Mouse (Mus musculus): ENCODE results near the gene Sdk1. TPM values are rescaled to one million over a fixed set of nuclear protein-coding genes. Genes with fewer than 3 reads are reported as not detected.

The Sdk1 gene
- total and polyA plus RNA-seq, 3 experiments, result not detected

GRCm38 (mm10) chr5:141720751-141721150, 479.5 kb downstream of the Sdk1 start:
- Histone ChIP-seq H3K9ac (ENCODE audit: control insufficient read depth, low read depth, low read length, poor library complexity, severe bottlenecking) (no peak overlapping the region), H3K4me1 (ENCODE audit: control insufficient read depth in 1 of 2, insufficient read depth in 2 of 2, low read length in 2 of 2) (no peaks in the 10 kb centered on the region), H3K27me3 (ENCODE audit: control insufficient read depth in 1 of 2, insufficient read depth in 2 of 2, low read length in 2 of 2) (no peaks in the 10 kb centered on the region; a peak in 1 of 4 replicates), H3K36me3 (ENCODE audit: control insufficient read depth in 1 of 2, insufficient read depth in 2 of 2, low read length in 2 of 2) (no peaks in the 10 kb centered on the region), H3K4me3 (ENCODE audit: control insufficient read depth in 1 of 2, insufficient read depth in 1 of 2, low read depth in 2 of 2, low read length in 2 of 2) (no peak overlapping the region), H3K79me2 (ENCODE audit: control insufficient read depth, insufficient read depth, low read length, poor library complexity) (no peaks in the 10 kb centered on the region), H3K27ac (ENCODE audit: control insufficient read depth, low read depth, low read length) (no peak overlapping the region), H3K9me3 (replicated peaks; ENCODE audit: insufficient read depth, low read length) (no peaks in the 10 kb centered on the region)
- TF ChIP-seq POLR2AphosphoS5 (IDR thresholded peaks at IDR 0.05; ENCODE audit: borderline replicate concordance, low read depth, low read length) (no peak), CHD2 (IDR thresholded peaks at IDR 0.05; ENCODE audit: low read length) (no peak), SIN3A (IDR thresholded peaks at IDR 0.05; ENCODE audit: low read length) (no peak), MYC (IDR thresholded peaks at IDR 0.05; ENCODE audit: low read depth, low read length) (no peak), MXI1 (IDR thresholded peaks at IDR 0.05; ENCODE audit: low read depth, low read length) (no peak), TCF12 (IDR thresholded peaks at IDR 0.05; ENCODE audit: low read depth, low read length) (no peak), TBP (IDR thresholded peaks at IDR 0.05; ENCODE audit: low read depth, low read length) (no peak), NELFE (IDR thresholded peaks at IDR 0.05; ENCODE audit: low read depth, low read length) (no peak), ZNF384 (IDR thresholded peaks at IDR 0.05; ENCODE audit: low read depth, low read length) (no peak), USF1 (IDR thresholded peaks at IDR 0.05; ENCODE audit: low read depth, low read length) (no peak), CHD1 (IDR thresholded peaks at IDR 0.05; ENCODE audit: low read depth, low read length) (no peak), ELF1 (IDR thresholded peaks at IDR 0.05; ENCODE audit: low read depth, low read length) (no peak), POLR2A (IDR thresholded peaks at IDR 0.05; ENCODE audit: control insufficient read depth in 1 of 2, insufficient read depth in 1 of 2, low read depth in 1 of 2, low read length in 2 of 2, poor library complexity in 1 of 2) (no peak), MYB (IDR thresholded peaks at IDR 0.05; ENCODE audit: low read depth, low read length) (no peak), ZC3H11A (IDR thresholded peaks at IDR 0.05; ENCODE audit: low read depth, low read length) (no peak), NRF1 (IDR thresholded peaks at IDR 0.05; ENCODE audit: insufficient read depth, low read depth, low read length, poor library complexity, severe bottlenecking) (no peak), POLR2AphosphoS2 (IDR thresholded peaks at IDR 0.05; ENCODE audit: low read length) (no peak), MAZ (IDR thresholded peaks at IDR 0.05; ENCODE audit: low read depth, low read length) (no peak), ZKSCAN1 (IDR thresholded peaks at IDR 0.05; ENCODE audit: low read depth, low read length) (no peak), E2F4 (IDR thresholded peaks at IDR 0.05; ENCODE audit: borderline replicate concordance, low read depth, low read length) (no peak)
- DNase-seq (ENCODE audit: low read depth, low spot score), result no peak

GRCm38 (mm10) chr5:141727968-141728367, 486.7 kb downstream of the Sdk1 start:
- Histone ChIP-seq H3K27me3 (ENCODE audit: control insufficient read depth in 1 of 2, insufficient read depth in 2 of 2, low read length in 2 of 2) (no peaks in the 10 kb centered on the region), H3K79me2 (ENCODE audit: control insufficient read depth, insufficient read depth, low read length, poor library complexity) (no peaks in the 10 kb centered on the region), H3K36me3 (ENCODE audit: control insufficient read depth in 1 of 2, insufficient read depth in 2 of 2, low read length in 2 of 2) (no peaks in the 10 kb centered on the region), H3K9ac (ENCODE audit: control insufficient read depth, low read depth, low read length, poor library complexity, severe bottlenecking) (no peak overlapping the region), H3K4me1 (ENCODE audit: control insufficient read depth in 1 of 2, insufficient read depth in 2 of 2, low read length in 2 of 2) (no peaks in the 10 kb centered on the region), H3K27ac (ENCODE audit: control insufficient read depth, low read depth, low read length) (no peak overlapping the region), H3K4me3 (ENCODE audit: control insufficient read depth in 1 of 2, insufficient read depth in 1 of 2, low read depth in 2 of 2, low read length in 2 of 2) (no peak overlapping the region), H3K9me3 (replicated peaks; ENCODE audit: insufficient read depth, low read length) (no peaks in the 10 kb centered on the region)
- TF ChIP-seq JUND (IDR thresholded peaks at IDR 0.05; ENCODE audit: low read depth, low read length) (no peak), ETS1 (IDR thresholded peaks at IDR 0.05; ENCODE audit: low read depth, low read length) (no peak), SIN3A (IDR thresholded peaks at IDR 0.05; ENCODE audit: low read length) (no peak), HCFC1 (IDR thresholded peaks at IDR 0.05; ENCODE audit: low read depth, low read length) (no peak), SMC3 (IDR thresholded peaks at IDR 0.05; ENCODE audit: low read depth, low read length) (no peak), USF2 (IDR thresholded peaks at IDR 0.05; ENCODE audit: borderline replicate concordance in 1 of 2, insufficient read depth in 1 of 2, low read depth in 1 of 2, low read length in 2 of 2) (no peak), POLR2AphosphoS5 (IDR thresholded peaks at IDR 0.05; ENCODE audit: borderline replicate concordance, low read depth, low read length) (no peak), TAL1 (IDR thresholded peaks at IDR 0.05; ENCODE audit: low read length) (no peak), TCF12 (IDR thresholded peaks at IDR 0.05; ENCODE audit: low read depth, low read length) (no peak), ZC3H11A (IDR thresholded peaks at IDR 0.05; ENCODE audit: low read depth, low read length) (no peak), GATA1 (IDR thresholded peaks at IDR 0.05; ENCODE audit: low read depth, low read length) (no peak), CHD1 (IDR thresholded peaks at IDR 0.05; ENCODE audit: low read depth, low read length) (no peak), KAT2A (conservative IDR thresholded peaks at IDR 0.05; ENCODE audit: low read depth, low read length) (no peak), RCOR1 (IDR thresholded peaks at IDR 0.05; ENCODE audit: low read depth, low read length) (no peak), ZMIZ1 (IDR thresholded peaks at IDR 0.05; ENCODE audit: low read depth, low read length) (no peak)
- no peak for DNase-seq (ENCODE audit: low read depth, low spot score)

All from MEL (cell line).